Mouse (Mus musculus): ENCODE measurements around the gene Lmf2.

The Lmf2 gene

DNA sequence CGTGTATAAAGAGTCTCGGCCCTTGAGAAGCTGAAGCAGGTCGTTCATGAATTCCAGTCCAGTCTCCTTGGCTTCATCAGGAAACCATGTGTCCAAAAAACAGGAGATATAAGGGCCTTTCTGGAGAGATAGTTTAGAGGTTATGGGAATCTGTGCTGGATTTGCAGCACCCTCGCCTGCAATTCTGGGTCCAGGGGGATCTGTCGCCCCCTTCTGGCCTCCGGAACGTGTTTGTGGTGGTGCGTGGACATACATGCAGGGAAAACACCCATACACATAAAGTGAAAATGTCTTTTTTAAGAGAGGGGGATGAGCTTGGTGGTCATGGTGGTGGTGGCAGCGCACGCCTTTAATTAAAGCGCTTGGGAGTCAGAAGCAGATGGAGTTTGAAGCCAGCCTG is 39.3 kb downstream of the Lmf2 start:
- peak; percentile 30 for DNase-seq (ENCODE audit: low spot score)

DNA sequence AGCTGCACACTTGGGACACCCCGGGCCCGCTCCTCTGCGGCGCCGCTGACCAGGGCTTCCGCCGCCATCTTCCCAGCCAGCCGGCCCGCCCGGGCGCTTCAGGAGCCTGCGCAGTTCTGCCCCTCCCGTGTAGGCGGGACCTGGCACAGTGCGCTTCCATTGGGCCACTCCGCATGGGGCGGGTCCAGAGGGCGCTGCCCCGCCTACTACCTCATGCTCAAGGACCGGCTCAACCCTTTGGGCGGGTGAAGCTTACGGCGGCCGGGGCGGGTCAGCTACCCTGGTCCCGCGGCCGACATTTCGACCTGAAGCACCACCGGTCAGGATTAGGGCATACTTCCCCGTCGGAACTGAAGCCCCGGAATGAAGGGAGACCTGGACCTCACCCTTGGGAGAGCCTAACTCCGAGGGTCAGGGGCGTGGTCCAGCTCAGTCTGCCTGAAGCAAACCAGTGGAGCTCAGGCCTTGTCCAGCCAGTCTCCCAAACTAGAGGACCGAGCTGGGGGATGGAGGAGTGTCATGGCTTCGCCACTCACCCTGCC is 40.2 kb downstream of the Lmf2 start, which contains the start of gene Sbf1:
Gene Sbf1, minus strand, starts transcription at position 122 of the 542 bp plus-strand sequence.
- DNase-seq (ENCODE audit: low spot score): peak; percentile 98

DNA sequence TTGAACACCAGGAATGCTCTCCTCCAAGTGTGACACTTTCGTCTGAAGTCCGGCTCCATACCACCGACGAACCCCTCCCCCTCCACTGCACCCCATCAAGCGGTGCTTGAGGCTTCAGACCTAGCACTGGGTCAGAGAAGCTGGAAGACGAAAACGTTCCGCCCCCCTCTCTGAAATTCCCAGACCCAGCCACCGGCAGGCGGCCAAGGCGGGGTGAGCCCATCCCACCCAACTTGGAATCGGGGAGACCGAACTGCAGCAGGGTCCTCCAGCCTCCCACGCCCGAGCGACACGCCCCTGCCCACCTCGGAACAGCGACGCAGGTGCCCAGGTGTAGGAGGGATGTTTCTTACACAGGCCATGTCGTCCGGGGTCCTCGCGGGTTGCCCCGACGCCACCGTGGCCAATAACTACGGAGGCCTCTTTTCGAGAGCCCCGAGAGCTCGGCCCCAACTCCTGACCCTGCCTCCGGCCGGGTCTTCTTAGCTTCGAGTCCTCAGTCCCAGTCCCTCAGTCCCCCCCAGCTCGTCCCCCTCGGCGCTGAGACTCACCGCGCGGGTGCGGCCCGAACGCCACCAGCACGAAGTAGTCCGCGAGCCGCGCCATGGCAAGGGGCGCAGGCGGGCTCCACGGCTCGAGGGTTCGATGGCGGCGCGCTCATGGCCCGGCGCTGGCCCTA is 40.8 kb downstream of the Lmf2 start:
- peak; percentile 38 for DNase-seq (ENCODE audit: low spot score)

DNA sequence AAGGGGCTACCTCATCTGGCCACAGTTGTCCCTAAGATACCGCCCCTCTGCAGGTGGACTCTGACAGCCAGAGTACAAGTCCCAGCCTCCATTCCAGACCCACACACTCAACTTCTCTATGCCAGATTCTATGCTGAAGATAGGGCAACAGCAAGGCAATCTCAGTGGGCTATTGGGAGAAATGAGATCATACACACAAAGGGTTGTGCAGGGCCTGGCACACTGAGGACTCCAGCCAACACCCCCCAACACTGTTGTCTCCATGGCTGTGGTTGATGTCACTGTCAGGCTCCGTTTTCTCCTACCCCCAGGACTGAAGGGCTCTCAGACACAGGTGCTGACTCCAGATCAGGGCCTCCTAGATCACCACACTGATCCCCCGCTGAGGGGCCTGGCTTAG is 41.4 kb downstream of the Lmf2 start:
- no peak for DNase-seq (ENCODE audit: low spot score)

DNA sequence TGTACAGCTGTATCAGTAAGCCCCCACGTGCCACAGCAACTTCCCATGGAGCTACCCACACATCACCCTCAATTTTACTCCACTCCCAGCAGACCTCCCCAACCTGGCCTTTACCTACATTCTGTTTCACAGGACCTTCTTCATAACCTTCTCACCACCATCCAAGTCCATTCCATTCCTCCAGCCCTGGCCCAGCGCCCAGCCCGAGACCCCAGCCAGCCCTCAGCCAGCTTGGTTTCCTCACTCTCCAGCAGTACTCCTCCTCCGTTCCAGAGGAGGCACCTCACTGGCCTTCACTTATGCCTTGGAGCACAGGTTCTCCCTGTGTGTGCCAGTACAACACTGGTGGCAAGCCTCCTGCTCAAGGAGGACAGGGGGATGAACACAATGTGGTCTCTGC is 42.1 kb downstream of the Lmf2 start:
- no peak for DNase-seq (ENCODE audit: low spot score)

GRCm38 (mm10) chr15:89309962-89310498 is 45.4 kb downstream of the Lmf2 start:
- DNase-seq (ENCODE audit: low spot score): no peak

GRCm38 (mm10) chr15:89308406-89309139 is 46.9 kb downstream of the Lmf2 start:
- DNase-seq (ENCODE audit: low spot score): no peak

DNA sequence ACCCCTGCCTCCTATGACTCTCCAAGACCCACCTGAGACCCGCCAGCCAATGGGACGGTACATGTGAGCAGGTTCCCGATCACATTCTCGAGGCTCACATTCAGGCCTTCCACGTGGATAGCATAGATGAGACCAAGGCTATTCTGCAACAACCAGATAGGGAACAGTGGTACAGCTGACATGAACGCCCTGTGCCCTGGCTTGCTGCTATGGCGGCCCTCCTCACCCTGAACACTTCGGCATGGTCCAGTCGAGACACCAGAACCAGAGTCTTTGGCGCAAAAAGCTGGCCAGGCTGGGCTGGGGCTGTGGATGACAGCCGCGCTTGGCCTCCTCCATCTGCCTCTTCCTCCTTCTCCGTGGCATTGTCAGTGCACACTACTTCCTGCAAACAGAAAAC is 48.0 kb downstream of the Lmf2 start:
- no peak for DNase-seq (ENCODE audit: low spot score)

DNA sequence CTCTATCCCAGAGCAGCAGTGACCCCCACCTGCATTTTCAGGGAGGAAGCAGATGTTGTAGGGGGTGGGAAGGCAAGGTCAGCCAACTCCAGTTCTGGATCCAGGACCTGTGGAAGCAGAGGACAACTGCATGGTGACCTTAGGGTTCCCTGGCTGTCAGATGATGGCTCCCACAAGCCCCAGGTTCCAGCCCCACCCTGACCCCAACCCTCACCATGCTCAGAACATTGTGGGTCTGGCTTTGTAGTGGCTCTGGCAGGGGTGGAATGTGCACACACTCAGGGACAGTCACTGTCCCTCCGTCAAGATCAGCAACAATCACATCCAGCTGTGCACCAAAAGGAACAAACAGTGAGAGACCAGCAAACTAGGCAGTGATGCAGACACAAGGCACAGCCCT is 49.5 kb downstream of the Lmf2 start:
- no peak for DNase-seq (ENCODE audit: low spot score)
